Mouse (Mus musculus) heart, postnatal 0 days (tissue): Measurements from ENCODE around the gene Tmem178.

Experiments used
- CTCF ChIP-seq: IDR thresholded peaks from 2 replicates; pipeline ENCODE4 v1.5.1; 2016; ENCODE audit warnings: antibody characterized with exemption, control low read depth, low read depth
- EP300 ChIP-seq: IDR thresholded peaks from 2 replicates; pipeline ENCODE4 v1.6.1; 2016; ENCODE audit warnings: antibody characterized with exemption, low read depth

DNA sequence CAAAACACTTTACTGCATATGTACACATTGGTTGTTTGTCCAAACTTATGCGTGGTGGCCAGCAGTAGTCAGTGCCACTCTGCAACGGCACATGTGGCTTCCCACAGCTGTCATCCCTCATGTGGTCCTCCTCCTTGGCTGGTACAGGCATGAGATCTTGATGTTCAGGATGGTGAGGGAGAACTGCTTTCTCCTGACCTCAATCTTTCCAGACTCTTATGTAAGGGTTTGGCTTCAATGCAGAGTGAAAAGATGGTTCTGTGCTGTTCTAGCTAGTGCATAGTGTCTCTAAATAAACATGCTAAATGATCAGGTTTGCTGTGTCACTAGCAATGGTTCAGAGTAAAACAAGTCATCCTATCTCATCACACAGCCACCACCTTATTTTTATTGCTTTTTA is 17.3 kb upstream of the Tmem178 start:
- TF ChIP-seq CTCF (no peak), EP300 (no peak)
